Mouse (Mus musculus) heart, postnatal 4 days (tissue): ENCODE results near the gene Slc6a17. TPM values are rescaled to one million over a fixed set of nuclear protein-coding genes. Genes with fewer than 3 reads are reported as not detected.

ENCODE experiments used
- DNase-seq: peaks from one replicate; pipeline ENCODE4 v3.0.0; 2021
- total RNA-seq, 2 experiments: library from RNA; stranded (reverse); gene quantifications; 2 replicates each; pipeline ENCODE4 v1.2.3; 2021

The Slc6a17 gene
- total RNA-seq, 2 experiments from 2014 or later = 4.7 to 5.2 TPM

DNA sequence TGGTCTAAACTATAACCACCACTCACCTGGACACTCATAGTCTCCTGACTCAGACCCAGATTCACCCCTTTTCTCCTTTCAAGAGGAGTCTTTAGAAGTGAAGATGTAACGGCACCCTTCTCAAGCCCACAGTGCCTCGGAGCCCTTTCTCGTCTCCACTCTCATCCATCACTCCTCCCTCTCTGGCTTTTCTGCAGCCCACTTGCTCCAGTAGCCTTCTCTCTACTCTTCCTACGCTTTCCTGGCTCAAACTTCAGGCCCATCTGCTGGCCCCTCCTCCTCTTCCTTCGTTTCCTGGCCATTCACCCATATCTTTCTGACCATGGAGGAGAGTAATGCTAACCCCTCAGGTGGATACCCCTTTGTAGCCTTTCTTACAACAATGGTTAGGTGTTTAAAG lies 3.1 kb upstream of the Slc6a17 start:
- no peak for DNase-seq

DNA sequence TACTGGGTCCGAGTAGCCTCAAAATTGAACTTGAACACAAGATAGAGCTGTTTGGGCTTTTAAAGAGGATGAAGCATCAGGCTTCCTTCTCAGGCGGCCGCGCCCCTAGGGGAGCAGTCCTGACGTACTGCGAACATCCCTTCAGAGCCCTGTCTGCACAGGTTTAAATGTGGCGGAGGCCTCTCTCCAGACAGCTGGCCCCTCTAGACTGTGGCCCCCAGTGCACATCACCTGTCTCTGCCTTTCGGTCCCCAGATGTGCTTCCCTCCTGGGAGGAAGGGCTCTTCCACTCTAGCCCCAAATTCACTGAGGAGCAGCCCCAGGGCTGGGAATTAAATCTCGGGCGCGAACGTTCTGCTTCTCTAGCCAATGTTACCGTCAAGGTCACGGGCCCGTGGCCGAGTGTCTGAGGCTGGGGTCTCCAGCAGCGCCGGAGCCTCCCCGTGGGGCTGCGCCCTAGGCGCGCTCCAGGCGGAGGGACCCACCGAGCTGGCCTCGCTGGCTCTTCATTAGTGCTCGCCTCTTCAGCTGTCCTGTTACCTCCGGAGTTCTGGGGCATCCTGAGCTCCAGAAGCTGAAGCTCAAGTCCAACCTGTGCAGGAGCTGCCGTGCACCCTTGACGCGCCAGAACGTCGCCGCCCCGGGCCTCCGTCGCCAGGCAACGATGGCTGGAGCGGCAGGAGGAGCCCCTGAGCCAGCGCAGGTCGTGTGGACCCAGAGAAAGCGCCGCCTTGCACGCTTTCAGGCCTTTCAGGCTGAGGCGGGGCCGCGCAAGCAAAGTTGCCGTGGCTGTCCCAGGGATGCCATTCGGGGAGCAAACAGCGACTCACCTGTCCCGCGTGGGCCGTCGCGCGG lies 815 bp downstream of the Slc6a17 start:
- peak; percentile 14 for DNase-seq

DNA sequence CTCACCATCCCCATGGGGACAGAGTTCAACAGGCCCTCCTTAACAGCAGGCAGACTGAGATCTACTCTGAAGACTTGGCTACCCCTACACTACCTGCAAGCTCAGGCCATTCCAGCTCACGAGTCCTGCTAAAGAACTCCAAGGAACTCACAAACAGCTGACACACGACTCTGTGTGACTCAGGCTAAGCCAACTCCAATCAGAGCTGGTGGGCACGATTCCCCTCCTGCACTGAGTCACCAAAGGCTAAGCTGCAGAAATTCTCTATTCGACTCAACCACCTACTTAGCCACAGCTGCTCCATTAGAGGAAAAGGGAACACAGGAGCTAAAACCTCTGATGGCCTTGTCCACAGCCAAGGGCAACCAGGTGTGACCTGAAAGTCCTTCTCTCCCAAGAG lies 1.8 kb downstream of the Slc6a17 start:
- no peak for DNase-seq

DNA sequence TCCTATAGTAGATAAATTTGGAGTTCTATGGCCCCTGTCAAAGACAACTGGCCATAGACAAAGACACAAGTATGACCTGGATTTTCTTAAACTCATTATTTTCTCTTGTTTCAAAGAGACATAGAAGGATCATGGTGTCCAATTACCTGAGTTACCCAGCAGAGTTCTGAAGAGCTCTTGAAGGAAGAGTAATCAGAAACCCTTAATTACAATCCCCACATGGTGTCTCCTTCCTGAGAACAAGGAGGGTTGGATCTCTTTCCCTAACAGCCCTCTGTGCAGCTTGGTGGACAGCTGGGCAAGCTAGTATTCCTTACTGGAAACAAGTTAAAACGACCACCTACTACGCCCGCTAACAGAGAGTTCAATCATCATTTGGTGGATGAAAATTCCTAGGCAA lies 6.4 kb downstream of the Slc6a17 start:
- DNase-seq = no peak

GRCm38 (mm10) chr3:107508696-107509095 lies 9.1 kb downstream of the Slc6a17 start:
- peak; percentile 29 for DNase-seq

DNA sequence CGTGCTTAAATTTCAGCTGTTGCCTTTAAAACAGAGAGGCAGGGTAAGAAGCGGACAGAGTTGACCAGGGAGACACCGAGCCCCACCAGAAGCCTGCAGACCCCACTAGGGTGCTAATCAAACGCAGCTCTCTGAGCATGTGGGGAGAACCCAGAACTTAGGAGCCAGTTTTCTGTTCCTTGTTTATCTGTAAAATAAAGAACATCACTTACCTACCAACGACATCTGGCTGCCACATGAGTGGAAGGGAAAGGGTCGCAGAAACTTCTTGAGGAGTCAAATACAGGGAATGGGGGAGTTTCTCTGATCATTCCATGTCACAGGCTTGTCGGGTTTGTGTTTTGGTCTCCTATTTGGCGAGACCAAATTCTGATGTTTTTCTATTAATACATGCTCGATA lies 9.9 kb downstream of the Slc6a17 start:
- DNase-seq = no peak

GRCm38 (mm10) chr3:107506531-107506930 lies 11.3 kb downstream of the Slc6a17 start:
- DNase-seq = no peak

GRCm38 (mm10) chr3:107505464-107506367 lies 12.1 kb downstream of the Slc6a17 start:
- no peak for DNase-seq

DNA sequence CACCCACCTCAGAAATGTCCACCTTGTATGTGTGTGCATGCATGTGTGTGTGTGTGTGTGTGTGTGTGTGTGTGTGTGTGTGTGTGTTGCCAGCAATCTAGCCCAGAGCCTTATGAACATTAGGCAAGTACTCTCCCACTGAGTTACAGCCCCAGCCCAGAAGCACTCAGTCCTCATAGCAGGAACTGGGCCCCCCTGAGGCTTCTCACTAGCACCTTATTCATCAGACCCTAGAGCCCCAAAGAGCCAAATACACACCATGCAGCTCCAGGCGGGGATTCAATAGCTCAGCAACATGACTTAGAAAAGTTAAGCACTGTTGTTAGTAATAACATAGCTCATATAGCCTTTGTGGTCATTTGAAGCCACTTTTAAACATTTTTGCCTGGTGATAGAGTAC lies 13.3 kb downstream of the Slc6a17 start:
- DNase-seq = no peak

DNA sequence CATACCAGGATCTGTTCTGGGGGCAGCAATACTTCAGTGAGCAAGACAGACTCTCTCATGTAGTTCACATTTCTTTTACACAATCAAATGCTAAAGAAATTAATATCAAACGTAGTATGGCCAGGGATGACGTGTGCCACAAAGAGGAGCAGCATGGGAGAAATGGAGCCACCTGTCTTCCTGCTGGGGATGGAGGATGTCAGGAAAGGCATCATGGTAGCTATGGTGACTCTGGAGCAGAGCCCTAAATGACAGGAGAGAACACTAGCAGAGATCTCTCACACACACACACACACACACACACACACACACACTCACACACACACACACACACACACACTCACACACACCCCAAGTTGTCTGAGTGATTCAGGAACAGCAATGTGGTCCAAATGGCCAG lies 14.1 kb downstream of the Slc6a17 start:
- no peak for DNase-seq

- DNase-seq = peak; percentile 36
Measured at GRCm38 (mm10) chr3:107501702-107502151, 16.1 kb downstream of the Slc6a17 start.

DNA sequence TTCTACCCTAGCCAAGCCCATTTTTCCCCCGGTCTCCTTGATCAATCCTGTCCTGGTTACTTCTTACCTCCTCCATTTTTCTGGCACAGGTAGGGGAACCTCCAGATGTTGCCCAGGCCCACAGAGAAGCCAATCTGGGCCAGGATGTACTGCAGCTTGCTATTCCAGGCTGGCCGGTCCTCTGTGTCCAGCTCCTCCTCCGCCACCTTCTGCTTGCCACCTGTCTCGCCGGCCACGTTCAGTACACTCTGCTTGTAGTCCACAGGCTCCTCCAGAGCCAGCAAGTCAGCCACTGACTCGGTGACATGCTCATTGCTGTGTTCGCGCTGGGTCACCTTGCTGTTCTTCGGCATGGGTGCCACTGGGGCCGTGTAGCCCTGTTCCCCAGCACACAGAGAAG lies 17.5 kb downstream of the Slc6a17 start:
- DNase-seq = no peak

GRCm38 (mm10) chr3:107496086-107496850 lies 21.6 kb downstream of the Slc6a17 start:
- DNase-seq = no peak

GRCm38 (mm10) chr3:107495524-107495923 lies 22.3 kb downstream of the Slc6a17 start:
- no peak for DNase-seq

DNA sequence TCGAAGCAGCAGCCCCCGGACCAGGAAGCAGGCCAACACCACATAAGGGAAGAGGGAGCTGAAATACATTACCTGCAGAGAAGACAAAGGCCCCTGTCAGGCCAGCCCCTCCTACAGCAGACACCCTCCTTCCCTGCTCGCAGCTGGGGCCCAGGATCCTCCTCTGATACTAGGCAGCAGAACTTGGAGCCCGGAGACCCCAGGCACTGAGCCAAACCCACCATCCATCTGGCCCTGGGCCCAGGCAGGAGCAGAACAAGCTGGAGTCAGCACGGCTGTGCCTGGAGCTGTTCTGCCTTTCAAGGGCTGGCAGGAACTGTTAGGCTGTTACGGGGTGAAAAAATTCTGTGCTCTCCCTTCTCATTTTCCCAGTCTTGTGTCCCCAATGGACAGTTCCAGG lies 26.4 kb downstream of the Slc6a17 start:
- peak; percentile 86 for DNase-seq

DNA sequence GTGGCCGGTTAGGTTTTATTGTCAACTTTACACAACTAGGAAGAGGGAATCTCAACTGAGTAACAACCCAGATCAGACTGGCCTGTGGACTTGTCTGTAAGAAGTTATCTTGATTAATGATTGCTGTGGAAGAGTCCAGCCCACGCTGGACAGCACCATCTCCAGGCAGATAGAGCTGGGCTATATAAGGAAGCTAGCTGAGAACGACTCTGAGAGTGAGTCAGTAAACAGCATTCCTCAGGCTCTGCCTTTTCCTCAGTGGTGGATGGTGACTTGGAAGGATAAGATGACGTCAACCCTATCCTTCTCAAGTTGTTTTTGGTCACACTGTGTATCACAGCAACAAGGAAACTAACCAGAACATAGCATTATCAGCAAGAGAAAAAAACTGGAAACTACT lies 29.2 kb downstream of the Slc6a17 start:
- no peak for DNase-seq

GRCm38 (mm10) chr3:107483290-107483689 lies 34.5 kb downstream of the Slc6a17 start:
- DNase-seq = peak; percentile 63

- DNase-seq = no peak
Measured at GRCm38 (mm10) chr3:107480660-107481059, 37.2 kb downstream of the Slc6a17 start.

DNA sequence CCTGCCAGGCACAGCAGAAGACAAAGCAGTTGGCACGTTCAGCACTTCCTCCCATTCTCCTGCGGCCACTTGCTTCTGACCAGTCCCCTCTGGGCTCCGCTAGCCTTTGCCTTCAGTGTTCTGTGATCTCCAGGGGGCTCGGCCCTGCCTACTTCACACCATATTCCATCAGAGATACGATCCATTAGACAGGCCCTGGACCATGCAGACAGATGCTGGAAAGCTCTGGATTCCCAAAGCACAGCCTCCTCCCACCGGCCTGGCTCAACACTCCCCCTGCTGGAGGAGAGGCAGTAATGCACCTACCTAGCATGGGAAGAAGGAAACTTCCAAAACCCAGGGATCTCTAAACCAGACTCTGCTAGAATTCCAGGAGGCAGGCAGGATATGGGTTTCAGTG lies 45.6 kb downstream of the Slc6a17 start:
- peak; percentile 54 for DNase-seq

DNA sequence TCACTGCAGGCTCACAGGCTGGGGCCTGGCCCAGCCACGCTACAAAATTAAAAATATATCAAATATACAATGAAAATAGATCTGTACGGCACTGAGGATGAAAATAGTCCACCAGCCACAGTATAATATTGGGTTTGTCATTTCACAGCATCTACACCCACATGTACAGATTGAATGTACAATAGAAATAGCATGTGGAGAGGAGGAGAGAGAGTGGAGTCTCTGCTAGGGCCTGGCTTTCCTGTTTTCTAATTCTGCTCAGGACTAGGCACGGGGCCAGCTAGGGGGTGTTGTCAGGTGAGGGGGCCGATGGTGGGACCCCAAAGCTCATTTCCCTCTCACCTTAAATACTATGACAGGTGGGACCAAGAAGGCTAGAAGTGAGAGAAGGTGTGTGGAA lies 48.8 kb downstream of the Slc6a17 start:
- DNase-seq = no peak

GRCm38 (mm10) chr3:107468106-107468505 lies 49.7 kb downstream of the Slc6a17 start:
- no peak for DNase-seq

DNA sequence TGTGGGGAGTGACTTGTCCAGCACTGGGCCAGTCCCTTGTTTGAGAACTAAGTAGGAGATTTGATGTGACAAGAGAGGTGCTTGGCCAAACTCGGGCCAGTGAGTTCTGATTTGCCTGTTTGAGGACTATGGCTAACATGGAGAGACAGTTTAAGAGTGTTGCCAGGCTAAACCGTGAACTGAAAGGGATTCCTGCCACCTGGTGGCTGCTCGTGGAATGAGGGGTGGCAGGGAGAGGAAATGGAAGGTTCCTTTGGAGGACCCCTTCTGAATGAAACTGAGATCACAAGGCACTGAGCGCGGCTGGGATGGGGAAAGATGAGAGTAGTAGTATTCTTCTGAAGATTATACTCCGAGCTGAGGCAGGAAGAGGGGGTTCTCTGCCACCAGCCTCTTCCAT lies 51.2 kb downstream of the Slc6a17 start:
- DNase-seq = peak; percentile 88

DNA sequence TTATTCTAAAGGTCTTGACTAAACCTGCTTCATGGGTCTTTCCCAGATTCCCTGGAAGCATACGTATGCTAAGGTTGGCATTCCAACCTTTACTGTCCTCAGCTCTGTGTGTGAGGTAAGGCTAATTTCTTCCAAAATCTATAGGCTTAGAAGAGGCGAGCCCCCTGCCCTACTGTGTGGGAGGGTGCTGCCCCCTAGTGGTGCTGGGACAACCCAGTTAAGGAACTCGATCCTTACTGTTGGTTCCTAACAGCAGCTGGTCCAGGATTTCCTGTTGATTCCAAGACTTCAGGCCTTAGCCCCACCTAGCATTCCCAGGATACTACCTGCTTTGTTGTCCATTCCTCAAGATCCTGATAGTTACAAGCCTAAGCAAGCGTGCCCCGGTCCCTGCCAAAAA lies 55.7 kb downstream of the Slc6a17 start:
- peak; percentile 87 for DNase-seq
